Mouse (Mus musculus) left cerebral cortex, adult 9 months (tissue): Measurements from ENCODE around the gene Thbs2.
A peak's percentile ranks its signal among the peaks of the same experiment; 100 is the strongest.

Experiments
- DNase-seq, 2 experiments: peaks; one replicate each; pipeline ENCODE4 v3.0.0; 2022; ENCODE audit warnings: low spot score in 2 of 2

The Thbs2 gene

DNA sequence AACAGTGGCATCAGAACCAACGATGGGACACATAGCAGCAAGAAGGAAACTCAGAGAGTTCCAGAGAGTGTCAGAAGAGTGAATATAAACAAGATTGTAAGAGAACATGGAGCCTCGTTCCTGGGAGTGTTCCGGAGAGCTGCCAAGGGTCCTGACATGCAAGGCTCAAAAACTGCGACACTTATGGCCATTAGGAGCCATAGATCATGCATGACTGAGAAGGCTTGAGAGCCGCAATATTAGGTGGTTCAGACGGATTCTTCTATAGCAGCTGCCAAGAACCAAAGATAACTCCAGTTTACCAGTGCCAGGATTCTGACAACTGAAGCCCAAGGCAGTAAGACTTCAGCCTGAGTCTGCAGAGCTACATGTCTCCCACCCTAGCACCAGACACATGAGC is 3.1 kb upstream of the Thbs2 start:
- DNase-seq, result no peak

- no peak for DNase-seq
Measured at GRCm38 (mm10) chr17:14696281-14696795, 2.3 kb upstream of the Thbs2 start.

DNA sequence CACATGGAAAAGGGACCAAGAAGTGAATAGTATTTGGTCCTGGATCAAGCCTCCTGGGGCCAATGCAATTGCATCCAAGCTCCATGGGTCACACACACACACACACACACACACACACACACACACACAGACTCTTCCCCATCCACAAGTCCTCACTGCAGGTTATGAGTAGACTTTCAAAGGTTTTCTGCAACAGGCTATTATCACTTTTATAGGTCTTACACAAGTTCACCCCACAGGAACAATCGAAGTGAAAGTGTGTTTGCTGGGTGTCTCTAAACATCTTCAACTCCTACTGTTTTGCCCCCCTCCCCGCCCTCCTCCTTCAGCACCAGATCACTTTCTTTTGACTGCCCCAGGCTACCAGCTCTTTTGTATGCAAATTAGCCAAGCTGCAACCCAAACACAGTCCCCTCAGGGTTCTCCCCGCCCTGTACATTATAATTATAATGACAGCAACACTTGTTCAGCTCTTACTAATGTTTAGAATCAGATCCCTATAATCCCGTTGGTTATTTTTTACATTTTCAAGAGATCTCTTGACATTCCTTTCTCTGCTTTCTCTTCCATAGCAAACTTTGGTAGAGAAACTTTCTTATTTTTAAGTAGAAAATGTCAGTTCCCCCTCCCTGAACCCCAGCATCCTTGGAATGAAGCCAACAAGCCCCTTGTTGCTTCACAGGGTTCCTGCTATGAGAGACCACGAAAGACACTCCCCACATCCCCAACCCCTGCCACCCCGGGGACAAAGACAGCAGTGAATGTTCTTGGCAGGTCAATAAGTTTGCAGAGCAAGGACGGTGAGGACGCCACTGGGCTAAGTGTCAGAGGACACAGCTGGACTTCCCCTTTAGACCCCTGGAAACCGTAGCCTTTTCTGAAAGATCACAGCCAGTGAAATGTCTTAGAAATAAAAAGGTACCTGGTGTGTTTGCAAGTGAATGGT is 714 bp downstream of the Thbs2 start:
- DNase-seq, result no peak

DNA sequence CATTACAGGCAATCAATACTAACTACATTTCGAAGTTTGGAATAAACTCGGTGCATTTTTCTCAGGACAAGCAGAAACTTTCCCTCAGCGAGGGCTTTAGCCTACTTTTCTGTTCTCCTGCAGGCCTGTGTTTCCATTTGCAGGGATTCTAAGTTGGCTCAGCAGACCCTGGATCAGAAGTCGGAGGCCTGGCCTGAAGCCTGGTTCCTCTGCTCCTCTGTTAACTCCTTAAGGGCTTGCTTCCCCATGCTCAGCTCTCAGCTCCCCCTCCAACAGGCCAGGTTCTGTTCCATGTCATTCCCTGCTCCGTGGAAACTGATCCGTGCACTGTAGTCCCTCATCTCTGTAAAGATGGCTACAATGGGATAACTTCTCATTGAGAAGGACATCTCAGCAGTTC is 2.1 kb downstream of the Thbs2 start:
- no peak for DNase-seq

GRCm38 (mm10) chr17:14691197-14691596 is 2.8 kb downstream of the Thbs2 start:
- DNase-seq, result no peak

GRCm38 (mm10) chr17:14682836-14683235 is 11.2 kb downstream of the Thbs2 start:
- no peak for DNase-seq

- no peak for DNase-seq
Measured at GRCm38 (mm10) chr17:14681047-14681446, 13.0 kb downstream of the Thbs2 start.

DNA sequence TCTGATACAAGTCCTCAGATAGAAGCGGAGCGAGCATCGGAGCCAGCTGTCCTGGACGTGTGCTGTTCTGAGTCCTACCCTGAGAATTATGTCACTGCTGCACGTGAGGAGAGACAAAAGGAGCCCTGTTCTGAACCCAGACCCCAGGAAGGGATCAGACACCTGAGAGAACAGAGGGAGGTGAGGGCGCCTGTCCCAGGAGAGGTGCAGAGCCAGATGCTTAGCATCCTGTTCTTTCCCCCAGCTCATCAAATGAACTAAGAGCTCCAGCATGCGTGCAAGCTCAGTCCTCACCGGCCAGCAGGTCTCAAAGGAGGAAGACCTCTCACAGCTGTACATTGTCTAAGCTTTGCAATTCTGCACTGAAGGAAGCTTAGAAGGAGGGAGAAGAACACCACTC is 16.8 kb downstream of the Thbs2 start:
- no peak for DNase-seq

- DNase-seq, result no peak
Measured at GRCm38 (mm10) chr17:14675517-14675916, 18.5 kb downstream of the Thbs2 start.

GRCm38 (mm10) chr17:14672402-14672801 is 21.6 kb downstream of the Thbs2 start:
- peak; percentile 19 to 47 for DNase-seq

DNA sequence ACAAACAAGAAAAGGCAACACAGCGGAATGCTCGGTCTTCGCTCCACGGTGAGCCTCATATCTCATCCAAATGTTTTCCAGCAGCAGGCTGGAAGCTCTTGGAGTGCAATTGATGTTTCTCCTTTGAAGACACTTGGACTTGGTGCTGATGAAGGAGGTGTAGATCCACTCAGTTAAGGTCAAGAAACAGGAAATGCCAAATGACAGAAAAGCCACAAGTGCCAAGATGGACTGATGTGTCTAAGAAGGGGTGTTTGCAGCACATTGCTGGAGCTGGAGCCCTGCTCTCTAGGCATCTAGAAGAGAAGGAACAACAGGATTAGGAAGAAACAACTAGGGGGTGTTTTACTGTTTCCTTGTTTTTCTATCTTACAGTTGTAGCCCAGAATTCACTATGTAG is 26.8 kb downstream of the Thbs2 start:
- no peak for DNase-seq

GRCm38 (mm10) chr17:14666451-14666850 is 27.6 kb downstream of the Thbs2 start:
- no peak for DNase-seq

DNA sequence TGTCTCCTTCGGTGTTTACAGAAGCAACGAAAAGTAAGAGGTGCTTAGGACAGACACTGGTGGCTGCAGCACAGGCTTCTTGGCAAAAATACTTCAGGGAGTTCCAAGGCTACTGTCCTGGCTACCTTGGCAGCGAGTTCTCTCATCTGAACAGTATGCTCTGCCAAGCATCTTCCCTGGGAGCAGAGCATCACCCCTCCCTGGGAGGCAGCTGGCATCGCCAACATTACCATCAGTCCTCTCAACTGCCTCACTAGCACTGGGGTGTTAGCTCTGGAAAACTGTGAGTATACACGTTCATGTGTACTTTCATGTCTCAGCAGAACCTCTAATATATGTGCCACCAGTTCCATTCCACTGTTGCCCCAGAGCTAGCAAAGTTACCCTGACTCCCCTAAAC is 30.7 kb downstream of the Thbs2 start:
- no peak for DNase-seq

GRCm38 (mm10) chr17:14662409-14662808 is 31.6 kb downstream of the Thbs2 start:
- DNase-seq, result no peak

- peak in 1 of 2 experiments; percentile 29 for DNase-seq
Measured at GRCm38 (mm10) chr17:14659746-14660145, 34.3 kb downstream of the Thbs2 start.

- no peak for DNase-seq
Measured at GRCm38 (mm10) chr17:14658123-14658522, 35.9 kb downstream of the Thbs2 start.

DNA sequence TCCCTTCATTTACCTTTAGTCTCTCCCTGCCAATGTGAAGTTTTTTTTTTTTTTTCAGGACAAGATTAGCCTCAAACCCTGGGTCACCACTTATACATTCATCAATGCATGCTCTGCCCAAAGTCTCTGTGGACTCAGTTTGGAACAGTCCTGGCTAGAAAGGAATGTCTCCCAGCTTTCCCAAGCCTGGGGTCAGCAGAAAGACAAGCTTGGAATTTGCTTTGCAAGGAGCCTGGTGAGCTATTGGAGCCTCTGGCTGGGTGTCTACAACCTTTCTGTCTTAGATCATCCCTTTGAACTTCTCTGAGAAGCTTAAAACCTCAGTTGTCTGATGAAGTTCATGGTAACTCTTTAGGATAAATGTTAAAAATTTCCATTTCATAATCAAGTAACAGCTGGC is 36.9 kb downstream of the Thbs2 start:
- no peak for DNase-seq

DNA sequence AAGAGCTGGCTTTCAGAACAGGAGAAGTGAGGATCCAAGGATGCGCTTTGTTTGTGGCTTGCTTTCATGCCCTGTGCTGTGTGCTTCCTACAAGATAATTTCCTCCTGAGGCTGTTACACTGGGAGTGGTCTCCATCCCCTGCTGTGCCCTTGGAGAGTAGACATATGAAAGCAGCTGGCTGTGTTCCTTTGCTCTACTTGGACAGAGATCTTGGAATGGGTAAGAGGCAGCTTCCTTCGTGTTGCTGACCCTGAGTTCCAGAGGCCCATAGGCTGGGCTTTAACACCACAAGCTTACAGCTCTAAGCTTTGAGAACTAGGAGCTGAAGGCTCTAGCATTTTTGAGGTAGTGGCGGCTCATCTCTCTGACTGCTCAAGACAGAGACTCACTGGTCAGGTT is 39.1 kb downstream of the Thbs2 start:
- DNase-seq, result no peak

GRCm38 (mm10) chr17:14652013-14652412 is 42.0 kb downstream of the Thbs2 start:
- DNase-seq, result no peak

DNA sequence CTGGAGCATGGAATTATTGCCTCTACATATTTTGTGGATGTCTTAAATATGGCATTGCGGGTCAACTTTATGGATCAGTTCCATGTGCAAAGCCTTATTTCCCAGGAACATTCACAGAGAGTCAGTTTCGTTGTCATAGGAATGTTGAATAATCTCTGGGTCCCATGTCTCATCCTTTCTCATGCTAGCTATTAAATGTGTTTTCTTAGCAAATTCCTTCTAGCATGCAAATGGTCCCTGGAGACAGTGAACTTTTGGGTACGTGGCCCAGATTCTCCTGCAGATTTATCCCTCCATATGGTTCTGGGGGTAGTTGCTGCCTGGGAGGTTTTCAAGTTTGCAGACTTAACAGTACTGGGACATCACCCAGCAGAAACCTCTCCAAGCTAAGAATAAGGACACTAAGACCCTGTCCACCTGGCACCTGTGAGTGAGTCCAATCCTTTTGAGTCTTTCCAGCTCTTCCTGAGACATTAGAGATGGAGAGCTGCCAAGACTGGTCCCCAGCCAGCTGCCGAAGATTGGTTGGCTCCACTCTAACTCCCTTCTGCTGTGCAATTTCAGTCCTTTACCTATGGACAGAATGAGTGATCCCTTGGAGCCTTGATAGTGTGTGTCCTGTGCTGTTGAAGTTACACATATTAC is 45.9 kb downstream of the Thbs2 start:
- DNase-seq, result peak in 1 of 2 experiments; percentile 40

DNA sequence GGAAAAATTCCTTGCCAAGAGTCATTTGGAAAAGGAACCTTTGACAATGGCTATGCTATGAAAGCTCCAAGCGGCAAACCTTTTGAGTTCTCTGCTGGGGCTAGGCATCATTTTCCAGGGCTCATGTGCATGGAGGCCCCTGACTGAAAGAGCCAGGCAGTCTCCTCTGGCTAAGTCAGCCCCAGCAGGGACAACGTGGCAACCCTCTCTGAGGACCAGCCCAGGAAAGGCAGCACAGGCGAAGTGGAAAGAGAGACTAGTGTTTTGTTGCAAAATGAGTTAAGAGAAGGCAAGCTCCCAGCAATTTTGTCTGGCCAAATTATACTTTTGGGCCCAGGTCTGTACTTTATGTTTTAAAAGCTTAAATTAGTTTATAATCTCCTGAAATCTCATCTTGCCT is 50.0 kb downstream of the Thbs2 start:
- no peak for DNase-seq

- DNase-seq, result no peak
Measured at GRCm38 (mm10) chr17:14640351-14641115, 53.5 kb downstream of the Thbs2 start.
